Mouse (Mus musculus): ENCODE measurements around the gene Man2a1. TPM values are rescaled to one million over a fixed set of nuclear protein-coding genes. Genes with fewer than 3 reads are reported as not detected.

The Man2a1 gene
- polyA plus RNA-seq, 1 experiment = 21.6 TPM

GRCm38 (mm10) chr17:64698516-64698915 lies 98.0 kb downstream of the Man2a1 start:
- no peak for DNase-seq (ENCODE audit: low read depth)

- no peak for DNase-seq (ENCODE audit: low read depth)
Observed at GRCm38 (mm10) chr17:64703649-64704230, 103.2 kb downstream of the Man2a1 start.

GRCm38 (mm10) chr17:64707529-64707928 lies 107.0 kb downstream of the Man2a1 start:
- no peak for DNase-seq (ENCODE audit: low read depth)

- DNase-seq (ENCODE audit: low read depth) = peak; percentile 31
Observed at GRCm38 (mm10) chr17:64716318-64716717, 115.8 kb downstream of the Man2a1 start.

GRCm38 (mm10) chr17:64719760-64720159 lies 119.2 kb downstream of the Man2a1 start:
- no peak for DNase-seq (ENCODE audit: low read depth)

GRCm38 (mm10) chr17:64721112-64721511 lies 120.6 kb downstream of the Man2a1 start:
- no peak for DNase-seq (ENCODE audit: low read depth)

- DNase-seq (ENCODE audit: low read depth) = no peak
Observed at GRCm38 (mm10) chr17:64723162-64723561, 122.6 kb downstream of the Man2a1 start.

- DNase-seq (ENCODE audit: low read depth) = no peak
Observed at GRCm38 (mm10) chr17:64725214-64725613, 124.7 kb downstream of the Man2a1 start.

- DNase-seq (ENCODE audit: low read depth) = no peak
Observed at GRCm38 (mm10) chr17:64726032-64726431, 125.5 kb downstream of the Man2a1 start.

- no peak for DNase-seq (ENCODE audit: low read depth)
Observed at GRCm38 (mm10) chr17:64735492-64735891, 135.0 kb downstream of the Man2a1 start.

- no peak for DNase-seq (ENCODE audit: low read depth)
Observed at GRCm38 (mm10) chr17:64737918-64738317, 137.4 kb downstream of the Man2a1 start.

GRCm38 (mm10) chr17:64739129-64739528 lies 138.6 kb downstream of the Man2a1 start:
- DNase-seq (ENCODE audit: low read depth) = no peak

- no peak for DNase-seq (ENCODE audit: low read depth)
Observed at GRCm38 (mm10) chr17:64742715-64743605, 142.4 kb downstream of the Man2a1 start.

- no peak for DNase-seq (ENCODE audit: low read depth)
Observed at GRCm38 (mm10) chr17:64743606-64744300, 143.2 kb downstream of the Man2a1 start.

GRCm38 (mm10) chr17:64746637-64747225 lies 146.2 kb downstream of the Man2a1 start:
- DNase-seq (ENCODE audit: low read depth) = no peak

- no peak for DNase-seq (ENCODE audit: low read depth)
Observed at GRCm38 (mm10) chr17:64747461-64747860, 146.9 kb downstream of the Man2a1 start.

GRCm38 (mm10) chr17:64748131-64748530 lies 147.6 kb downstream of the Man2a1 start:
- no peak for DNase-seq (ENCODE audit: low read depth)

- DNase-seq (ENCODE audit: low read depth) = no peak
Observed at GRCm38 (mm10) chr17:64749146-64749545, 148.6 kb downstream of the Man2a1 start.

GRCm38 (mm10) chr17:64751249-64751648 lies 150.7 kb downstream of the Man2a1 start:
- no peak for DNase-seq (ENCODE audit: low read depth)

- DNase-seq (ENCODE audit: low read depth) = no peak
Observed at GRCm38 (mm10) chr17:64752126-64753019, 151.8 kb downstream of the Man2a1 start.

- no peak for DNase-seq (ENCODE audit: low read depth)
Observed at GRCm38 (mm10) chr17:64753507-64753906, 153.0 kb downstream of the Man2a1 start.

Measured in gonadal fat pad, adult 2 months (tissue).